Mouse (Mus musculus): ENCODE measurements around the gene Mkrn2. TPM values are rescaled to one million over a fixed set of nuclear protein-coding genes. Genes with fewer than 3 reads are reported as not detected.

The Mkrn2 gene
- polyA plus RNA-seq (2014; fragmentation: Nextera tagmentation; extraction: Ambion mirVana): 24.0 and 24.1 TPM in 2 replicates

- under 1% methylated on average over 57 of the region's 61 CpGs for WGBS
- Histone ChIP-seq H3K27ac (ENCODE audit: low read depth, low read length) (no peak within 1 kb of the TSS), H3K4me3 (ENCODE audit: low read depth, low read length) (peak within 1 kb of the TSS; percentile 62)
Observed at GRCm38 (mm10) chr6:115601715-115602523, at the start of gene Mkrn2. Gene Mkrn2, plus strand, starts transcription at chr6:115601902.

GRCm38 (mm10) chr6:115555485-115555884 lies 46.2 kb upstream of the Mkrn2 start:
- peak; percentile 2 for DNase-seq (ENCODE audit: low spot score, missing footprints)
- no peak overlapping the region for H3K4me3 ChIP-seq (ENCODE audit: low read depth, low read length)
- peaks cover 8% of the 10 kb centered on the region; the same call in 1 of the 2 replicates for H3K36me3 ChIP-seq (ENCODE audit: control insufficient read depth, insufficient read depth, low read length)
- WGBS: 85% methylated on average over 5 of the region's 5 CpGs
- no peaks in the 10 kb centered on the region for H3K4me1 ChIP-seq (ENCODE audit: control insufficient read depth, insufficient read depth, low read length)
- H3K4me2 ChIP-seq: no peak overlapping the region
- no peak for ATAC-seq (ENCODE audit: low FRiP score)
- no peak overlapping the region for H3K9ac ChIP-seq (ENCODE audit: low read length)
- H3K27me3 ChIP-seq (ENCODE audit: control insufficient read depth, insufficient read depth, low read length): no peaks in the 10 kb centered on the region
- no peaks in the 10 kb centered on the region for H3K9me3 ChIP-seq (ENCODE audit: control insufficient read depth, low read length)
- no peak overlapping the region for H3K27ac ChIP-seq (ENCODE audit: low read depth, low read length)

More at GRCm38 (mm10) chr6:115601715-115602523, at the start of gene Mkrn2:
- H3K36me3 ChIP-seq (ENCODE audit: control insufficient read depth, insufficient read depth, low read length): no peaks in the 10 kb centered on the region
- peak within 1 kb of the TSS; percentile 70 for H3K9ac ChIP-seq (ENCODE audit: low read length)
- peak within 1 kb of the TSS; percentile 64 for H3K4me2 ChIP-seq
- no peaks in the 10 kb centered on the region for H3K27me3 ChIP-seq (ENCODE audit: control insufficient read depth, insufficient read depth, low read length)
- no peaks in the 10 kb centered on the region for H3K4me1 ChIP-seq (ENCODE audit: control insufficient read depth, insufficient read depth, low read length)
- DNase-seq (ENCODE audit: low spot score, missing footprints) (peak; percentile 99), ATAC-seq (ENCODE audit: low FRiP score) (peak; percentile 95)
- H3K9me3 ChIP-seq (ENCODE audit: control insufficient read depth, low read length): no peaks in the 10 kb centered on the region

- no peak overlapping the region for H3K9ac ChIP-seq (ENCODE audit: low read length)
- no peaks in the 10 kb centered on the region for H3K9me3 ChIP-seq (ENCODE audit: control insufficient read depth, low read length)
- 96% methylated on average over 2 of the region's 2 CpGs for whole genome bisulfite sequencing
- DNase-seq (ENCODE audit: low spot score, missing footprints): peak; percentile 6
- peaks cover 10% of the 10 kb centered on the region; the same call in 1 of the 2 replicates for H3K36me3 ChIP-seq (ENCODE audit: control insufficient read depth, insufficient read depth, low read length)
- no peaks in the 10 kb centered on the region for H3K4me1 ChIP-seq (ENCODE audit: control insufficient read depth, insufficient read depth, low read length)
- ATAC-seq (ENCODE audit: low FRiP score): no peak
- no peak overlapping the region for H3K4me2 ChIP-seq
- no peaks in the 10 kb centered on the region for H3K27me3 ChIP-seq (ENCODE audit: control insufficient read depth, insufficient read depth, low read length)
- H3K27ac ChIP-seq (ENCODE audit: low read depth, low read length): no peak overlapping the region
- H3K4me3 ChIP-seq (ENCODE audit: low read depth, low read length): no peak overlapping the region
Observed at GRCm38 (mm10) chr6:115558176-115558575, 43.5 kb upstream of the Mkrn2 start.

DNA sequence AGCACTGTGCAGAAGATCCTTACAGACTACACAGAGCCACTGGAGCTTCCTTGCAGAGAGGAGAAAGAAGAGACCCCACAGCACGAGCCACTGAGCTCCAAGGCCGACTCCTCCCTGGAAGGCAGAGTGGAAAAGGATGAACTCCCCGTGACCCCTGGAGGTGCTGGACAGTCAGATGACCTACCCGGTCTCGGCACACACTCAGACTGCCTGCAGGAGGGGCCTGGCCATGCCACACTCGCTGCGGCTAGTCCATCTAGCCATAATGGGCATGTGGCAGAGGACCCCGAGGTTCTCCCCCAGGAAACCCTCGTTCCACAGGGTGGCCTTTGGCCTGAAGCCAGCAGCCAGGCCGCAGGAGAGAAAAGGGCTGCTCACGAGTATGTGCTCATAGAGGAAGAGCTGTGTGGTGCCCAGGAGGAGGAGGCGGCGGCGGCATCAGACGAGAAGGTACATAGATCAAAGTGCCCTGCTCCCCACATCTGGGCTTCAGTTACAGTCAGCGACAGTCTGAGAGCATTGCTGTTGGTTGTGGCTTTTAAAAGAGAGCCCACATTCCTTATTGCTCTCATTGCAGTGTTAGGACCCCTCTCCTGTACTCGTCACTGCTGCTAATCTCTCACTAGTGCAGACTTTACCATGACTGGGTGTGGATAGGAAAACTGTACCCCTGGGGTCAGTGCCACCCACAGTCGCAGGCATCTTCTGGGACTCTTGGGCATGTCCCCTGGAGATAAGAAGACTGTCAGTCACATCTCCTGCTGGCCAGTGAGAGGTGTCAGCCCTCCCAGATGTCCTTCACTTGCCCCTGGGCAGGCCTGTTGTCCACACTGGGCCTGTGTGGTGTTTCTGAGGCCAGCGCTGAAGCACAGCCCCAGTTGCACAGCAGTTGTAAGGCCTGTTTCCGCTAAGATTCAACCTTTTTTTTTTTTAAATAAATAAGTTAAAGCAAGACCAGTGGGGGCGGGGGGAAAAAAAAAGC lies 41.8 kb upstream of the Mkrn2 start:
- no peaks in the 10 kb centered on the region for H3K27me3 ChIP-seq (ENCODE audit: control insufficient read depth, insufficient read depth, low read length)
- H3K9ac ChIP-seq (ENCODE audit: low read length): no peak overlapping the region
- no peaks in the 10 kb centered on the region for H3K4me1 ChIP-seq (ENCODE audit: control insufficient read depth, insufficient read depth, low read length)
- ATAC-seq (ENCODE audit: low FRiP score) (no peak), DNase-seq (ENCODE audit: low spot score, missing footprints) (peak; percentile 23)
- no peak overlapping the region for H3K27ac ChIP-seq (ENCODE audit: low read depth, low read length)
- H3K4me2 ChIP-seq: no peak overlapping the region
- no peak overlapping the region for H3K4me3 ChIP-seq (ENCODE audit: low read depth, low read length)
- 93% methylated on average over 21 of the region's 21 CpGs for WGBS
- peaks cover 10% of the 10 kb centered on the region; the same call in 1 of the 2 replicates for H3K36me3 ChIP-seq (ENCODE audit: control insufficient read depth, insufficient read depth, low read length)
- no peaks in the 10 kb centered on the region for H3K9me3 ChIP-seq (ENCODE audit: control insufficient read depth, low read length)

GRCm38 (mm10) chr6:115565479-115566045 lies 36.1 kb upstream of the Mkrn2 start:
- peaks cover 11% of the 10 kb centered on the region; the same call in 1 of the 2 replicates for H3K36me3 ChIP-seq (ENCODE audit: control insufficient read depth, insufficient read depth, low read length)
- H3K4me3 ChIP-seq (ENCODE audit: low read depth, low read length): no peak overlapping the region
- no peak overlapping the region for H3K9ac ChIP-seq (ENCODE audit: low read length)
- ATAC-seq (ENCODE audit: low FRiP score) (no peak), DNase-seq (ENCODE audit: low spot score, missing footprints) (peak; percentile 67)
- H3K27ac ChIP-seq (ENCODE audit: low read depth, low read length): no peak overlapping the region
- H3K27me3 ChIP-seq (ENCODE audit: control insufficient read depth, insufficient read depth, low read length): no peaks in the 10 kb centered on the region
- no peaks in the 10 kb centered on the region for H3K9me3 ChIP-seq (ENCODE audit: control insufficient read depth, low read length)
- 91% methylated on average over 6 of the region's 6 CpGs for WGBS
- H3K4me1 ChIP-seq (ENCODE audit: control insufficient read depth, insufficient read depth, low read length): no peaks in the 10 kb centered on the region
- no peak overlapping the region for H3K4me2 ChIP-seq

- Histone ChIP-seq H3K4me3 (ENCODE audit: low read depth, low read length) (no peak overlapping the region), H3K9ac (ENCODE audit: low read length) (no peak overlapping the region), H3K27me3 (ENCODE audit: control insufficient read depth, insufficient read depth, low read length) (no peaks in the 10 kb centered on the region), H3K4me2 (no peak overlapping the region), H3K9me3 (ENCODE audit: control insufficient read depth, low read length) (no peaks in the 10 kb centered on the region), H3K36me3 (ENCODE audit: control insufficient read depth, insufficient read depth, low read length) (peaks cover 16% of the 10 kb centered on the region), H3K27ac (ENCODE audit: low read depth, low read length) (no peak overlapping the region), H3K4me1 (ENCODE audit: control insufficient read depth, insufficient read depth, low read length) (no peaks in the 10 kb centered on the region)
- ATAC-seq (ENCODE audit: low FRiP score) (no peak), DNase-seq (ENCODE audit: low spot score, missing footprints) (no peak)
- WGBS: 93% methylated on average over 7 of the region's 7 CpGs
Observed at GRCm38 (mm10) chr6:115574171-115574570, 27.5 kb upstream of the Mkrn2 start.

DNA sequence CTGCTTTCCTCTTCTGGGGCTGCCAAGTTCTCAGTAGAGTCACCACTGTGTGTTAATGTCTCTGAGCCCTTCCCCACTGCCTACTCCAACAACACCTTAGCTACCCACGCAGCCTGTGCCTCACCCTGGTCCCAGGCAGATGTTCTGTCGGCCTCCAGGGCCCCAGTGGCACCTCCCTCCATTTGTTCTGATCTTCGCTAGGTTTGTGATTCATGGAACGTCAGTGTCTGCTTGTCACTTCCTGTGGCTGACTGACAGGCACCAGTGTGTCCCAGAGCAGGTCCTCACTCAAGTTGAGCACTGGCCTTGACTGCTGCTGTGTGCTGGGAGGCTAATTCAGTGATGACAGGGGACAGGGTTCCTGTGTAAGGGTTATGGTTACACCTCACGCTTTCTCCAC lies 24.3 kb upstream of the Mkrn2 start:
- no peak overlapping the region for H3K9ac ChIP-seq (ENCODE audit: low read length)
- no peak overlapping the region for H3K27ac ChIP-seq (ENCODE audit: low read depth, low read length)
- H3K4me1 ChIP-seq (ENCODE audit: control insufficient read depth, insufficient read depth, low read length): no peaks in the 10 kb centered on the region
- ATAC-seq (ENCODE audit: low FRiP score) (no peak), DNase-seq (ENCODE audit: low spot score, missing footprints) (no peak)
- H3K4me2 ChIP-seq: no peak overlapping the region
- peaks cover 13% of the 10 kb centered on the region for H3K36me3 ChIP-seq (ENCODE audit: control insufficient read depth, insufficient read depth, low read length)
- 93% methylated on average over 5 of the region's 5 CpGs for WGBS
- H3K27me3 ChIP-seq (ENCODE audit: control insufficient read depth, insufficient read depth, low read length): no peaks in the 10 kb centered on the region
- H3K4me3 ChIP-seq (ENCODE audit: low read depth, low read length): no peak overlapping the region
- H3K9me3 ChIP-seq (ENCODE audit: control insufficient read depth, low read length): no peaks in the 10 kb centered on the region

GRCm38 (mm10) chr6:115577941-115578340 lies 23.8 kb upstream of the Mkrn2 start:
- Histone ChIP-seq H3K4me3 (ENCODE audit: low read depth, low read length) (no peak overlapping the region), H3K36me3 (ENCODE audit: control insufficient read depth, insufficient read depth, low read length) (peaks cover 13% of the 10 kb centered on the region), H3K27ac (ENCODE audit: low read depth, low read length) (no peak overlapping the region), H3K27me3 (ENCODE audit: control insufficient read depth, insufficient read depth, low read length) (no peaks in the 10 kb centered on the region), H3K4me2 (no peak overlapping the region), H3K4me1 (ENCODE audit: control insufficient read depth, insufficient read depth, low read length) (no peaks in the 10 kb centered on the region), H3K9me3 (ENCODE audit: control insufficient read depth, low read length) (no peaks in the 10 kb centered on the region), H3K9ac (ENCODE audit: low read length) (no peak overlapping the region)
- DNase-seq (ENCODE audit: low spot score, missing footprints) (no peak), ATAC-seq (ENCODE audit: low FRiP score) (no peak)
- WGBS: 94% methylated on average over 9 of the region's 9 CpGs
